Mouse (Mus musculus) midbrain, embryonic 16.5 days (tissue): ENCODE measurements around the gene Adgrg7. TPM values are rescaled to one million over a fixed set of nuclear protein-coding genes. Genes with fewer than 3 reads are reported as not detected.

Experiments used
- ATAC-seq: fragments of 200-750 bp; cut with Nextera tagmentation; 2 replicates; pipeline ENCODE4 v1.8.0; 2017; ENCODE audit warnings: moderate TSS enrichment
- H3K27ac ChIP-seq: fragments of 300-500 bp; sonication (generic); 2 replicates; pipeline ENCODE4 v1.5.1; 2014; ENCODE audit warnings: mild to moderate bottlenecking, low read length, mixed read lengths
- H3K27me3 ChIP-seq: fragments of 300-500 bp; sonication (generic); 2 replicates; pipeline ENCODE4 v1.6.1; 2014; ENCODE audit warnings: low read depth, low read length, mixed read lengths; ENCODE audit not compliant: control insufficient read depth, insufficient read depth
- H3K36me3 ChIP-seq: fragments of 300-500 bp; sonication (generic); 2 replicates; pipeline ENCODE4 v1.6.1; 2014; ENCODE audit warnings: mild to moderate bottlenecking, low read length, moderate library complexity, mixed read lengths; ENCODE audit not compliant: control insufficient read depth, insufficient read depth
- H3K4me1 ChIP-seq: fragments of 300-500 bp; sonication (generic); 2 replicates; pipeline ENCODE4 v1.6.1; 2014; ENCODE audit warnings: mild to moderate bottlenecking, low read length, mixed read lengths; ENCODE audit not compliant: control insufficient read depth, insufficient read depth
- H3K4me2 ChIP-seq: fragments of 300-500 bp; sonication (generic); 2 replicates; pipeline ENCODE4 v1.6.1; 2014; ENCODE audit warnings: mild to moderate bottlenecking, low read length, mixed read lengths
- H3K4me3 ChIP-seq: fragments of 300-500 bp; sonication (generic); 2 replicates; pipeline ENCODE4 v1.5.1; 2014; ENCODE audit warnings: low read depth, mild to moderate bottlenecking, low read length, moderate library complexity, mixed read lengths
- H3K9ac ChIP-seq: fragments of 300-500 bp; sonication (generic); 2 replicates; pipeline ENCODE4 v1.6.1; 2014; ENCODE audit warnings: low read depth, low read length, mixed read lengths
- H3K9me3 ChIP-seq: fragments of 300-500 bp; sonication (generic); replicated peaks from 2 replicates; pipeline ENCODE4 v1.6.1; 2014; ENCODE audit warnings: mild to moderate bottlenecking, low read length, mixed read lengths; ENCODE audit not compliant: control insufficient read depth, poor library complexity, severe bottlenecking
- WGBS: fragments of 180-500 bp; shearing (Covaris S2); extraction: QIAGEN DNeasy Blood & Tissue Kit; methylation state at CpG from one replicate; pipeline ENCODE4 v1.1.7; 2014; 5-methylcytosine and 5-hydroxymethylcytosine counted together
- polyA plus RNA-seq: library from polyadenylated mRNA; unstranded; fragments of >200 nt; fragmentation: Nextera tagmentation; extraction: Ambion mirVana; gene quantifications from 2 replicates; pipeline ENCODE4 v1.2.1, GENCODE M21; 2015

Adgrg7 gene
- polyA plus RNA-seq, 1 experiment from 2014 or later, result not detected

DNA sequence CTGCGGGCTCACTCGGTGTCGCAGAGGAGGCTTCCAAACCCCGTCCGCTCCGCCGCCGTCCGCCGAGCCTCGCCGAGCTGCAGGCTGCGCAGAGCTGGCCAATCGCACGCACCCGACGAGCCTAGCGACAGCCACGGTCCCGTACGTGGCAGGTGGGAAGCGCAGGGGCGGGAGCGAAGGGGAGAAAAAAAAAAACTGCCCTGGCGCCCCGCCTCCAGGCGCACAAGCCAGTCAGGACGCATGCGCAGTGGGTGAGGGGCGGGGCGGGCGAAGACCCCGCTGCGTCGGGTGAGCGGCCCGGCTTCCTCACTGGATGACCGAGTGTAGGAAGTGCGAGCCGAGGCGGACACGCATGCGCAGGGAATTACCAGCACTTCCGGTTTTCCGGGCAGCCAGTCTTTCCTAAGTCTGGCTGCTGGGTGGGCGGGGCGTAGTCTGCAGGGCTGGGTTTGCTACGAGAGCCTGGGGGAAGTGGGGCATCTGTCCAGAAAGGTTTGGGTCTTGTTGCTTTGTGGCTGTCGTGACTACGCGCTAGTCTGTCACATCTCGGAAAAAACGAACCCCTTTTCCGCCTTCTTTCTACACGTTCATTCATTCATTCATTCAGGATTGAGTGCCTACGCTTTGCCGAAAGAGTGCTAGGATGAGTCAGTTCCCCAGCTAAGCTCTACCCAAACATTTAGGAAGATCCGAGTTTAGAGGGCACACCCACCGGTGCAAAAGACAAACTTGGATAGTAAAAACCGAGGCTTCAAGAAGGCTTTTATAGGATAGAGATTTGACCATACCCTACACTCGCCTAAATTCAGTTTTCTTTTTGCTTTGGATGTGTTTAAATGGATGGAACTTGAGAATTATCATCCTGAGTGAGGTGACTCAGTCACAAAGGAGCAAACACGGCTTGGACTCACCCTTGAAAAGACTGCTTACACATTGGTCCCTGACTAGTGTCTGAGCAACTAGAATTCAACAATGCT lies 78.1 kb downstream of the Adgrg7 start, which contains the start of gene Tfg:
Gene Tfg, minus strand, starts transcription at position 227 of the 977 bp plus-strand sequence.
- under 1% methylated on average over 62 of the region's 62 CpGs for WGBS
- Histone ChIP-seq H3K27me3 (no peaks in the 10 kb centered on the region), H3K9ac (peak within 1 kb of the TSS; percentile 93)

GRCm38 (mm10) chr16:56716557-56717179 lies 79.0 kb downstream of the Adgrg7 start:
- H3K9me3 ChIP-seq, result no peaks in the 10 kb centered on the region
- peak; percentile 41 for ATAC-seq
- H3K36me3 ChIP-seq, result 0 out of 2 replicates have a peak, but pooled peaks cover 2% of the 10 kb centered on the region
- H3K4me3 ChIP-seq, result peak overlapping the region; percentile 76
- WGBS, result under 1% methylated on average over 27 of the region's 38 CpGs
- peak overlapping the region; percentile 96 for H3K27ac ChIP-seq
- H3K9ac ChIP-seq, result peak overlapping the region; percentile 93
- H3K4me2 ChIP-seq, result peak overlapping the region; percentile 77
- H3K4me1 ChIP-seq, result peaks cover 21% of the 10 kb centered on the region
- H3K27me3 ChIP-seq, result no peaks in the 10 kb centered on the region

More for the DNA sequence above, 78.1 kb downstream of the Adgrg7 start, which contains the start of gene Tfg:
- Histone ChIP-seq H3K4me3 (peak within 1 kb of the TSS; percentile 76), H3K36me3 (no peaks in the 10 kb centered on the region), H3K27ac (peak within 1 kb of the TSS; percentile 96), H3K9me3 (no peaks in the 10 kb centered on the region), H3K4me2 (peak within 1 kb of the TSS; percentile 77), H3K4me1 (peaks cover 21% of the 10 kb centered on the region)
- ATAC-seq, result peak; percentile 99

DNA sequence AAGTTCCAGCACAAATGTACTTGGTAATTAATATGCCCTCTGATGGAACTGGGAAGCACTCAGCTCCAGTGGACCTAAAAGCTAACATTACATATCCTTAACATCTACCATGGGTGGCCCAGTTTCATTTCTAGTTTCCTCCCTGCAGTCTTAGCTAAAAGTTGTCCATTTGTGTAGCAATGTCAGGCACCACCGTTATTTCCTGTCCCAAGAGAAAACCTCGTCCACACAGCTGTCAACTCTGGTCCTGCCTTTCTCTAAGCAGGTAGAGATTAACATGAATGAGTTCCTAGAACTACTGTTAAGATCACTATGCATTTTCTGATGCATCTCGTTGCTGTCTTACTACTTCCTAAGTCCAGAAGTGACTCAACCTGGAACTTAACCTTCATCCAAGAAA lies 80.0 kb downstream of the Adgrg7 start:
- peak overlapping the region; percentile 77 for H3K4me2 ChIP-seq
- H3K4me1 ChIP-seq, result peaks cover 21% of the 10 kb centered on the region
- WGBS, result 74% methylated on average over 3 of the region's 3 CpGs
- no peak overlapping the region for H3K27ac ChIP-seq
- H3K27me3 ChIP-seq, result no peaks in the 10 kb centered on the region
- H3K9me3 ChIP-seq, result no peaks in the 10 kb centered on the region
- no peak for ATAC-seq
- H3K4me3 ChIP-seq, result peak overlapping the region; percentile 76; the same call in 1 of the 2 replicates
- no peak overlapping the region for H3K9ac ChIP-seq
- H3K36me3 ChIP-seq, result 0 out of 2 replicates have a peak, but pooled peaks cover 2% of the 10 kb centered on the region

DNA sequence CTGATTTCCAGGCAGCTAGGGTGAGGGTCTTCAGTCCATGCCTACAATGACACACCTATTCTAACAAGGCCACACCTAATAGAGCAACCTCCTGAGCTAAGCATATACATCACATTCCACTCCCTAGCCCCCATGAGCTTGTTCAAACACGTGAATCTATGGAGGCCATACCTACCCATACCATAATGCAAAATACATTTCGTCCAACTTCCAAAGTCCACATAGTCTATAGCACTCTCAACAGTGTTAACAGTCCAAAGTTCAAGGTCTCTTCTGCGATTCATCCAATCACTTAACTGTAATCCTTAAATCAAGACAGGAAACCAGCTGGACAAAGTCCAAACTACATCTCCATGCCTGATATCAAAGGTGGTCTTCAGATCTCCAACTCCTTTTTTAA lies 85.6 kb downstream of the Adgrg7 start:
- Histone ChIP-seq H3K36me3 (peaks cover 8% of the 10 kb centered on the region; the same call in 1 of the 2 replicates), H3K27ac (no peak overlapping the region), H3K9ac (no peak overlapping the region), H3K4me2 (no peak overlapping the region), H3K4me1 (peaks cover 5% of the 10 kb centered on the region), H3K9me3 (no peaks in the 10 kb centered on the region), H3K4me3 (no peak overlapping the region), H3K27me3 (no peaks in the 10 kb centered on the region)
- WGBS, result 94% methylated on average over 3 of the region's 3 CpGs
- ATAC-seq, result no peak

DNA sequence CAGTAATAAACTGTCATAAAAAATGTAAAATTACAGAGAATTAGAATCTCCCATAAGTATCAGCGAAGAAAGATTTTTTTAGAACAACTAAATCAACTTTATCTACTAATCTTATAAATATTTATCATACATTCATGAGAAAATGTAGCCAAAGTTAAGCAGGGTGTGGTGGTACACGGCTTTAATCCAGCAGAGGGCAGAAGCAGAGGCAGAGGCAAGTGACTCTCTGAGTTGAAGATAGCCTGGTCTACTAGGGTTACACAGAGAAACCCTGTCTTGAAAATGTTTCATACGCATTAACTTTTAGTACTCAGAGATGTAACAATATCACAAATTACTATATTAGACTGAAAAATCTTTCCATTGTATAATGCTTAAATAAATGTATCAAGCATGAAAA lies 89.9 kb downstream of the Adgrg7 start:
- peaks cover 11% of the 10 kb centered on the region; the same call in 1 of the 2 replicates for H3K36me3 ChIP-seq
- WGBS, result 79% methylated on average over 3 of the region's 3 CpGs

GRCm38 (mm10) chr16:56700898-56701297 lies 94.8 kb downstream of the Adgrg7 start:
- no peak overlapping the region for H3K4me2 ChIP-seq
- H3K9me3 ChIP-seq, result no peaks in the 10 kb centered on the region
- no peak overlapping the region for H3K27ac ChIP-seq
- peaks cover 15% of the 10 kb centered on the region for H3K36me3 ChIP-seq
- H3K27me3 ChIP-seq, result no peaks in the 10 kb centered on the region
- H3K4me1 ChIP-seq, result no peaks in the 10 kb centered on the region
- no peak overlapping the region for H3K9ac ChIP-seq
- 98% methylated on average over 3 of the region's 3 CpGs for WGBS
- H3K4me3 ChIP-seq, result no peak overlapping the region
- ATAC-seq, result no peak

More for the DNA sequence above, 89.9 kb downstream of the Adgrg7 start:
- no peaks in the 10 kb centered on the region for H3K9me3 ChIP-seq
- H3K4me1 ChIP-seq, result no peaks in the 10 kb centered on the region
- H3K27me3 ChIP-seq, result no peaks in the 10 kb centered on the region
- ATAC-seq, result no peak
- H3K4me2 ChIP-seq, result no peak overlapping the region
- H3K27ac ChIP-seq, result no peak overlapping the region
- no peak overlapping the region for H3K9ac ChIP-seq
- no peak overlapping the region for H3K4me3 ChIP-seq

DNA sequence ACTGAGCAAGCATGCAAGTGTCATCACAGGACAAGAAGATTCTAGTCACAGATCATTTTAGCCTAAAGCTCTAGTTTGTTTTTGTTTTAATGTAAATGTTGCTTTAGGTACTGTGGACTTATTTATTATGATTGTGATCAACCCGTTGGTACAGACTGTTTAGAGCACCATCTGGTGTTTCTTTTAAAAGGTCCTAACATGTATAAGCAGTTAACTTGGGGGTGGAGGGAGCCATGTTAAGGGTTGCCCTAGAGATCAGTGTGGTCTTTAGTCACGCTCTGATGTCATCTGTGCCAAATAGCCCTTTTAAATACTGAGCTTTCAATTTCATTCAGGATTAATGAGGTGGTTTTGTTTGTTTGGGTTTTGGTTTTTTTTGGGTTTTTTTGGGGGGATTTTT lies 99.2 kb downstream of the Adgrg7 start:
- H3K27ac ChIP-seq, result no peak overlapping the region
- no peaks in the 10 kb centered on the region for H3K27me3 ChIP-seq
- no peak overlapping the region for H3K4me2 ChIP-seq
- no peak overlapping the region for H3K9ac ChIP-seq
- no peak overlapping the region for H3K4me3 ChIP-seq
- peaks cover 12% of the 10 kb centered on the region for H3K36me3 ChIP-seq
- no peak for ATAC-seq
- 62% methylated on average over 2 of the region's 2 CpGs for WGBS
- H3K4me1 ChIP-seq, result no peaks in the 10 kb centered on the region
- no peaks in the 10 kb centered on the region for H3K9me3 ChIP-seq

- H3K36me3 ChIP-seq, result peaks cover 13% of the 10 kb centered on the region
- no peaks in the 10 kb centered on the region for H3K27me3 ChIP-seq
- H3K4me2 ChIP-seq, result no peak overlapping the region
- H3K9ac ChIP-seq, result no peak overlapping the region
- no peaks in the 10 kb centered on the region for H3K9me3 ChIP-seq
- H3K4me1 ChIP-seq, result no peaks in the 10 kb centered on the region
- H3K4me3 ChIP-seq, result no peak overlapping the region
- H3K27ac ChIP-seq, result no peak overlapping the region
- 92% methylated on average over 7 of the region's 7 CpGs for WGBS
- ATAC-seq, result no peak
These were observed 104.9 kb downstream of the Adgrg7 start for GRCm38 (mm10) chr16:56690715-56691114.
